In genomic region chr3:50983962-50984765, GRCm38 (mm10) we compare ENCODE assay signal across 9 mouse cellular contexts.
A peak's percentile ranks its signal among the peaks of the same experiment; 100 is the strongest.
DNase-seq lines count a peak whose midpoint lies in the region; TF ChIP-seq lines count a peak whose summit lies in the region.
"Had no signal": no experiment of that assay in that cellular context is flagged by ENCODE, and none has a peak within 500 bp of the region (broad histone marks: within the 10 kb centered on the region; RNA-seq: fewer than 3 reads in every experiment).

No protein-coding gene starts in this region.

- TF ChIP-seq CTCF in brain, embryonic 14.5 days (IDR thresholded peaks at IDR 0.05; ENCODE audit: borderline replicate concordance, extremely low read depth, insufficient read depth, insufficient read length): no peak

- peak; percentile 6 for DNase-seq in heart, postnatal 4 days
- DNase-seq in heart, postnatal 25 days (ENCODE audit: low spot score): no peak
- peak; percentile 77 for DNase-seq in brain, embryonic 14.5 days (ENCODE audit: low read depth)
- DNase-seq in layer of hippocampus, adult 18-20 months (ENCODE audit: low spot score in 2 of 2): peak; percentile 35 to 80
- DNase-seq in mesoderm, embryonic 11.5 days (ENCODE audit: low read depth, low spot score): peak; percentile 21
- no peak for DNase-seq in thymus, postnatal 4 days
- no peak for DNase-seq in cerebellum, adult 11 months
- no peak for DNase-seq in cerebellum, adult 11-12 months
- DNase-seq: thymus, adult 2 months had no signal

- no peak for TF ChIP-seq POLR2A in brain, embryonic 14.5 days (IDR thresholded peaks at IDR 0.05; ENCODE audit: borderline replicate concordance, extremely low read depth, insufficient read depth, insufficient read length, poor library complexity, severe bottlenecking)

- intact Hi-C loops in heart, postnatal 25 days (cut with DNase I): no loop called here

Comparison
In these comparisons a context has a peak if more than half of its experiments do, and no peak if none do; other contexts are left out.
1. DNase-seq: peak in heart, postnatal 4 days (single experiment), brain, embryonic 14.5 days (single experiment), layer of hippocampus, adult 18-20 months (2 of 2) and mesoderm, embryonic 11.5 days (single experiment); none in heart, postnatal 25 days (single experiment), thymus, postnatal 4 days (single experiment), cerebellum, adult 11 months (single experiment) and cerebellum, adult 11-12 months (single experiment).